Comparison of ENCODE assay signal across 21 mouse cellular contexts in genomic region chr4:140665053-140665452, GRCm38 (mm10). TPM values are rescaled to one million over a fixed set of nuclear protein-coding genes. Genes with fewer than 3 reads are reported as not detected.
A peak's percentile ranks its signal among the peaks of the same experiment; 100 is the strongest.
DNase-seq lines count a peak whose midpoint lies in the region; ATAC-seq and TF ChIP-seq lines count a peak whose summit lies in the region.
"Had no signal": no experiment of that assay in that cellular context is flagged by ENCODE, and none has a peak within 500 bp of the region (broad histone marks: within the 10 kb centered on the region; RNA-seq: fewer than 3 reads in every experiment).

No protein-coding gene starts in this region.

- TF ChIP-seq CTCF in lung, postnatal 0 days (IDR thresholded peaks at IDR 0.05): no peak

- WGBS in kidney, embryonic 15.5 days: 52% methylated on average over 7 of the region's 7 CpGs
- WGBS in lung, postnatal 0 days: 69% methylated on average over 7 of the region's 7 CpGs
- 60% methylated on average over 7 of the region's 7 CpGs for WGBS in stomach, embryonic 16.5 days

- H3K27ac ChIP-seq in kidney, embryonic 15.5 days: peak overlapping the region; percentile 72
- no peak overlapping the region for H3K27ac ChIP-seq in lung, postnatal 0 days (ENCODE audit: low read length)
- H3K27ac ChIP-seq in stomach, embryonic 16.5 days (ENCODE audit: low read length): peak overlapping the region; percentile 76
- H3K27ac ChIP-seq: gastrocnemius, adult 2 months; heart, adult 2 months; hindbrain, embryonic 15.5 days; limb, embryonic 15.5 days; liver, embryonic 13.5 days; midbrain, embryonic 12.5 days had no signal

- peak overlapping the region; percentile 9; the same call in 1 of the 2 replicates for H3K4me3 ChIP-seq in kidney, embryonic 15.5 days (replicated peaks)
- no peak overlapping the region for H3K4me3 ChIP-seq in lung, postnatal 0 days (ENCODE audit: low read depth, low read length)
- H3K4me3 ChIP-seq in stomach, embryonic 16.5 days (replicated peaks; ENCODE audit: low read length): peak overlapping the region; percentile 27
- H3K4me3 ChIP-seq: gastrocnemius, adult 2 months; heart, adult 2 months; heart, embryonic 12.5 days; hindbrain, embryonic 15.5 days; limb, embryonic 10.5 days; limb, embryonic 15.5 days; liver, embryonic 13.5 days; midbrain, embryonic 12.5 days had no signal

- no peak for DNase-seq in frontal cortex, adult 2 months (ENCODE audit: extremely low spot score in 1 of 2, low spot score in 1 of 2)
- DNase-seq in kidney, adult 11 months: no peak
- no peak for DNase-seq in lung, postnatal 0 days (ENCODE audit: low spot score)
- no peak for DNase-seq in lung, postnatal 36 days
- no peak for DNase-seq in layer of hippocampus, adult 18-20 months (ENCODE audit: low spot score in 2 of 2)
- DNase-seq: gastrocnemius, postnatal 36 days; liver, embryonic 13.5 days; thymus, postnatal 4 days had no signal

- no peaks in the 10 kb centered on the region for H3K27me3 ChIP-seq in kidney, embryonic 15.5 days
- no peaks in the 10 kb centered on the region for H3K27me3 ChIP-seq in lung, postnatal 0 days (replicated peaks; ENCODE audit: insufficient read depth, low read length)
- no peaks in the 10 kb centered on the region for H3K27me3 ChIP-seq in stomach, embryonic 16.5 days (ENCODE audit: control insufficient read depth, insufficient read depth, low read length)
- H3K27me3 ChIP-seq: heart, embryonic 12.5 days; hindbrain, embryonic 15.5 days; limb, embryonic 15.5 days; midbrain, embryonic 12.5 days had no signal

- peak overlapping the region; percentile 14 for H3K4me2 ChIP-seq in kidney, embryonic 15.5 days
- H3K4me2 ChIP-seq in lung, postnatal 0 days (replicated peaks; ENCODE audit: low read depth, low read length): 0 out of 2 replicates have a peak overlapping the region, but pooled peaks have one; percentile 14
- H3K4me2 ChIP-seq in stomach, embryonic 16.5 days (ENCODE audit: low read depth, low read length): peak overlapping the region; percentile 30
- H3K4me2 ChIP-seq: heart, embryonic 12.5 days; hindbrain, embryonic 15.5 days; limb, embryonic 15.5 days; liver, embryonic 13.5 days; midbrain, embryonic 12.5 days had no signal

- peaks cover 56% of the 10 kb centered on the region for H3K4me1 ChIP-seq in kidney, embryonic 15.5 days
- H3K4me1 ChIP-seq in lung, postnatal 0 days (ENCODE audit: insufficient read depth, low read depth, low read length): peaks cover 24% of the 10 kb centered on the region
- H3K4me1 ChIP-seq in stomach, embryonic 16.5 days (ENCODE audit: control insufficient read depth, insufficient read depth, low read length): peaks cover 13% of the 10 kb centered on the region
- H3K4me1 ChIP-seq: hindbrain, embryonic 15.5 days had no signal

- no peaks in the 10 kb centered on the region for H3K9me3 ChIP-seq in kidney, embryonic 15.5 days (replicated peaks)
- no peaks in the 10 kb centered on the region for H3K9me3 ChIP-seq in lung, postnatal 0 days (ENCODE audit: low read length)
- no peaks in the 10 kb centered on the region for H3K9me3 ChIP-seq in stomach, embryonic 16.5 days (replicated peaks; ENCODE audit: control insufficient read depth, low read length)
- H3K9me3 ChIP-seq: heart, embryonic 12.5 days; hindbrain, embryonic 15.5 days; limb, embryonic 10.5 days; limb, embryonic 15.5 days; liver, embryonic 13.5 days; midbrain, embryonic 12.5 days had no signal

- ATAC-seq in frontal cortex, adult (ENCODE audit: low TSS enrichment): peak; percentile 13; the same call in 1 of the 2 replicates
- no peak for ATAC-seq in kidney, embryonic 15.5 days (replicated peaks; ENCODE audit: low FRiP score)
- no peak for ATAC-seq in lung, postnatal 0 days
- no peak for ATAC-seq in stomach, embryonic 16.5 days (ENCODE audit: insufficient read depth, low FRiP score)
- ATAC-seq: CD4-positive, CD25-positive, alpha-beta regulatory T cell, adult 4 months; forebrain, embryonic 14.5 days; inflammation-experienced regulatory T-cells, adult 6 months had no signal

- H3K36me3 ChIP-seq in kidney, embryonic 15.5 days: no peaks in the 10 kb centered on the region
- H3K36me3 ChIP-seq in lung, postnatal 0 days (ENCODE audit: insufficient read depth, low read length): no peaks in the 10 kb centered on the region
- H3K36me3 ChIP-seq in stomach, embryonic 16.5 days (ENCODE audit: control insufficient read depth, insufficient read depth, low read length): no peaks in the 10 kb centered on the region
- H3K36me3 ChIP-seq: heart, embryonic 12.5 days; hindbrain, embryonic 15.5 days; limb, embryonic 10.5 days; limb, embryonic 15.5 days; liver, embryonic 13.5 days; midbrain, embryonic 12.5 days had no signal

- TF ChIP-seq EP300 in lung, postnatal 0 days (IDR thresholded peaks at IDR 0.05): no peak

- H3K9ac ChIP-seq in kidney, embryonic 15.5 days: no peak overlapping the region
- H3K9ac ChIP-seq in lung, postnatal 0 days (replicated peaks; ENCODE audit: low read depth): no peak overlapping the region
- peak overlapping the region; percentile 63 for H3K9ac ChIP-seq in stomach, embryonic 16.5 days (ENCODE audit: low read length)
- H3K9ac ChIP-seq: heart, embryonic 12.5 days; hindbrain, embryonic 15.5 days; limb, embryonic 15.5 days; liver, embryonic 13.5 days; midbrain, embryonic 12.5 days had no signal

RNA-seq across cellular contexts. Expression of gene Arhgef10l, which starts 0.8 kb away (rescaled TPM):
- 28.9 and 29.2 TPM in 2 replicates for polyA plus RNA-seq in frontal cortex, adult 2 months (2012; rRNA removed)
- polyA plus RNA-seq in kidney, embryonic 15.5 days (2015; fragmentation: Nextera tagmentation; extraction: Ambion mirVana): 20.3 and 20.7 TPM in 2 replicates
- 9.3 and 9.5 TPM in 2 replicates for polyA plus RNA-seq in lung, postnatal 0 days (2015; fragmentation: Nextera tagmentation; extraction: Ambion mirVana)
- polyA plus RNA-seq in stomach, embryonic 16.5 days (2015; fragmentation: Nextera tagmentation; extraction: Ambion mirVana): 18.4 and 21.7 TPM in 2 replicates
- 10 to 100 TPM; 37.0 to 45.2 TPM for total RNA-seq in layer of hippocampus, adult 18-20 months (2021)

RNA-seq across cellular contexts. Expression of gene Rcc2, which starts 35.3 kb away (rescaled TPM):
- polyA plus RNA-seq in frontal cortex, adult 2 months (2012; rRNA removed): 46.3 and 49.8 TPM in 2 replicates
- polyA plus RNA-seq in kidney, embryonic 15.5 days (2015; fragmentation: Nextera tagmentation; extraction: Ambion mirVana): 26.8 and 28.8 TPM in 2 replicates
- 17.0 and 21.1 TPM in 2 replicates for polyA plus RNA-seq in lung, postnatal 0 days (2015; fragmentation: Nextera tagmentation; extraction: Ambion mirVana)
- polyA plus RNA-seq in stomach, embryonic 16.5 days (2015; fragmentation: Nextera tagmentation; extraction: Ambion mirVana): 15.1 and 16.2 TPM in 2 replicates
- 10 to 100 TPM; 94.5 to 95.9 TPM for total RNA-seq in layer of hippocampus, adult 18-20 months (2021)
